Mouse (Mus musculus) E14TG2a.4 (cell line): ENCODE data around the gene Lep.

Experiments used
- CTCF ChIP-seq: conservative IDR thresholded peaks from 2 replicates; pipeline ENCODE4 v1.5.1; 2014; ENCODE audit warnings: low read length
- NANOG ChIP-seq: IDR thresholded peaks from 2 replicates; pipeline ENCODE4 v1.6.1; 2014; ENCODE audit warnings: borderline replicate concordance, low read length, mixed read lengths
- POU5F1 ChIP-seq: IDR thresholded peaks from 2 replicates; pipeline ENCODE4 v1.6.1; 2014; ENCODE audit warnings: low read length, borderline replicate concordance

- TF ChIP-seq CTCF, result no peak
- no peak for TF ChIP-seq POU5F1
- TF ChIP-seq NANOG, result no peak
Measured at GRCm38 (mm10) chr6:29033981-29034646, 25.9 kb upstream of the Lep start.
